Mouse (Mus musculus) retina, postnatal 1 day (tissue): ENCODE measurements around the gene Tmc5.

Experiments used
- DNase-seq: peaks from one replicate; pipeline ENCODE4 v3.0.0-alpha.2; 2012

Tmc5 gene

DNA sequence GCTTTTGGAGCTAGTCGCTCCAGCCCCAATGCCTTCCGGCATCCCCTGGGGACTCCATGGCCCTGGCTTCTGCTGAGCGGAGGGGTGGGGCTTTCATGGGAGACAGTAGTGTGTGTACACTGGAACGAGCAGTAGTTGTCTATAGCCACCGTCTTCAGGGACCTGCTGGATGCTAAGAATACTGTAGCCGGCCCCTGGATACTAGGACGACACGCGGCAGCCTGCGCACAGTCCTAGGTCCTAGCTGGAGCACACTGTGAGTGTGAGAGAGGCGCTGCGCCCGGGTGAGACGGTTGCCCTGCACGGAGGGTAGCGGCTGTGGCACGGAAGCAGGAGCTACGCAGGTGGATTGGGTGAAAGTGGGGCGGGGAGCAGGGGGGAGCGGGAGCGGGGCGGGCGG lies at the start of gene Tmc5:
Gene Tmc5 (plus strand): TSS at position 97 of the 400 bp plus-strand sequence.
- DNase-seq = peak; percentile 46

DNA sequence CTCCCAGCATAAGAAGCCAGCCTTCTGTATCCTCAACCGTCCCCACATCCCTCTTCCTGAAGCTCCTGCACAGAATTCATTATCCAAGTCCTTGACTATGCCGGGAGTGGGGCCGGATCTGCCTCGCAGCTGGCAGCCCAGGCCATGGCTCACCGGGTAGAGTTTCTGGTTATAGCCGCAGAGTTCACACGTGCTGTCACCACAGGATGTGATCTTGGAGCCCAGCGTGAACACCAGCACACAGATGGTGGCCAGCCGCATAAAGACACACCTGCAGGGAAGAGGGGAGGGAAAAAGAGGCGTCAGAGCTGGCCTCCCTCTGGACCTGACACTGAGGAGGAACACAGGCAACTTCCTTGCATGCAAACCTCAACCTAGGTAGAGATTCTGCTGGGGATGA lies 49.6 kb upstream of the Tmc5 start:
- DNase-seq = no peak

DNA sequence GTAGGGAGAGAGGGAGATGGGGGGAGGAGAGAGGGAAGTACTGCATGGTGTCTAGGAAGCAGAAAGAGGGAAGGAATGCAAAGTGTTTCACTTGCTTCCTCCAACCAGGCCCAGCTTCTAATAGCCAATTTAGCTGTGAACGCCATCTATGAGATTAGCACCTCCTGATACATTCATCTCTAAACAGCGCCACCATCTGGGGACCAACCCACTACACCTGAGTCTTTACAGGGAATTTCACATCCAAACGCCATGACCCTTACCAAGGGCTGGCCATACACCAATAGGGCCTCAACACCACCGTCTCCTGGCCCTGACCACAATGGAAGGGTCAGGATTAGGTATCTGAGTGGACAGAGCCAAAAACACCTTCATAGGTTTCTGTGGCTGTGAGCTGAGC lies 43.2 kb upstream of the Tmc5 start:
- DNase-seq = no peak

DNA sequence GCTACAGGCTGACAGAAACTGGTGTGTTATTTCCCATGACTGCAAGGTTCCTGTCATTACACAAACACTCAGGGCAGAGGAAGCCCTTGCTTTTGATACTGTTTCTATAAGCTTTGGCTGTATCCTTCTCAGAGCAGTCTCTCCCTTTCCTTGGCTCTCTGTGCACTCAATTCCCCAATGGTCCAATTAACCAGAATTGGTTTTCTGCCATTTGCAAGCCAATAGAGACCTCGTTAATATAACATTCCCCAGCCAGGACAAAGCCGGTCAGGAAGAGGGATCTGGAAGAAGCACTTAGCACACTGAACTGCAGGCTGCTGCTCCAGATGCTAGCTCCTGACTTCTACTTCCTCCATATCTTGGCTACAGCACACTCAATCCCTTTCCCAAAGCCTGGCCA lies 42.8 kb upstream of the Tmc5 start:
- DNase-seq = no peak

DNA sequence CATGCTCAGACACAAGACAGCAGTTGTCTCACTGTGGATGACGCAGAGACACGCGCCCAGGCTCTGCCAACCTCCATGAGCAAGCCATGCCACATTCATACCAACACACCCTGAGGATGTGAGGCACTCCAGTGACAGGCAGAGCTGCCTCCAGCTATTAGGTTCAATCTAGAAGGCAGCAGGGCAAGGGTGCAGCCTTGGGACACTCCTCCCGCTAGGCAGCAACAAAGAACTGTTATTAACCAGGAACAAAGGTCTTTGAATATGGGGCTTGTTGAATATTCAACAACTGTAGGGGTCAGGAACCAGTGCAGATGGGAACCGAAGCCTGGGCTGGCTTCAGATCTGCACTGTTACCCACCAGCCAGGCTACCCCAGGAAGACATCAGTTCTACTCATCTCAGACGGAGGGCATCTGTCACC lies 28.0 kb upstream of the Tmc5 start:
- DNase-seq = peak; percentile 26

DNA sequence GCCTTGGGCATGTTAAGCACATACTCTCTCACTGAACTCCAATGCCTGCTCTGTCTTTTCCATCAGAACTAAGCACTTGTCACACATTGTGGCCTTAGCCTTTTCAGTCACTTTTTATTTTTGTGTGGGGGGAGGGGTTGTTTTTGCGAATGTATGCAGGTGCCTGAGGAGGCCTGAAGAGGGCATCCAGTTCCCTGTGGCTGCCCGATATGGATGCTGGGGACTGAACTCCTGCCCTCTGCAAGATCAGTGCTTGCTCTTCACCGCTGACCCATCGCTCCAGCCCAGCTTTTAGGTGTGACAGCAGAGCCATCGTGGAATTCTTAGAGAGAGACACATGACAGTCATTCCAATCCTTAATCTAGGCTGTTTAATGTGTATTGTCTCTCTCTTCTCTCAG lies 25.7 kb upstream of the Tmc5 start:
- DNase-seq = no peak

DNA sequence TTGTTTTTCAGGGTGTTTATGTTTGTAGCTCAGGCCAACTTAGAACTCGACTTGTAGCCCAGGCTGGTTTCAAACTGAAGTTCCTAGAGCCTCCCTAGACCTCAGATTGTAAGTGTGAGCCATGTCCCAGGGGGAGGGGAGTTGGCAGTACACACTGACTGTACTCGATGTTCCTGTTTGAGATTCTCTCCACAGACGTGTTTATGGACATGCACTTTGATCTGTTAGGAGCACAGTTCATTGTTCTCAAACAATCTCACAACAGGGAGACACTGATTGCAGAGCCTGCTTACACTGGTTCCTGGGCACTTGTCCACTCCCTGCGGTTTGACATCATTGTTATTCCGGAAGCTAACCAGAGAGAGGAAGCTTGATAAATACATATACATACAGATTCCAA lies 25.1 kb upstream of the Tmc5 start:
- DNase-seq = no peak

DNA sequence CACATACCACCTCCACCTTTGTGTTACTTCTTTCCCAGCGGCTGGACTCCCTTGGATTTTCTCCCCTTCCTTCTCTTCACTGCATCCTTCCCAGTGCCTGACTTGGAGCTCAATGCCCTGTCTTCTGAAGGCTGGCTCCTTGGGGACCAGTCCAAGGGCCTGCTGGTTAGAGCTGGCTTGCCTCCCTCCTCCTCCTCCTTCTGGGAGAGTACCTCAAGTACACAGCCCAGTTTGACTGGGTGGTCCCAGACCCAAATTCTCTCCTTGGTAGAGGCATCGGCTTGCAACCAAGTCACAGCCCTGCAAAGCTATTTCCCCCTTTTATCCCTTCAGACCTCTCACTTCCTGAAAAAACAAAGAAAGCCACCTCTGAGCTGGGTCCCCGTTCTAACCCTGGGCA lies 18.8 kb upstream of the Tmc5 start:
- DNase-seq = no peak

DNA sequence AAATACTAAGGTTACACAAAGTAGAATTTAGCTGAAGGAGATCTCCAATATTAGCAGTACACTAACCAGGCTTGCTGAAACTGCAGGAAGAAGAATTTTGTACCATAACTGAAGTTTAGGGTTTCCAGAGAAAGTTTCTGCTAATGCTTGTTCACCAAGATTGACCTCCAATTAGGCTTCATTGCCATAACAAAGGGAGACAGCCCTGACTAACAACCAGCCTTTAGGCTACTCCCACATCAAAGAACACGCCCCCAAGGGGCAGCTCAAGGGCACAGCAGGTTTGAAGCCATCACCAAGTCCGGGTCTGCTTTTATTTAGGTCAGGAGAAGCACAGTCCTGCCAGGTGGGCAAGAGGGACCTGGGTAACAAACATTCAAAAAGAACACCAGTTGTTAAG lies 17.2 kb upstream of the Tmc5 start:
- no peak for DNase-seq

DNA sequence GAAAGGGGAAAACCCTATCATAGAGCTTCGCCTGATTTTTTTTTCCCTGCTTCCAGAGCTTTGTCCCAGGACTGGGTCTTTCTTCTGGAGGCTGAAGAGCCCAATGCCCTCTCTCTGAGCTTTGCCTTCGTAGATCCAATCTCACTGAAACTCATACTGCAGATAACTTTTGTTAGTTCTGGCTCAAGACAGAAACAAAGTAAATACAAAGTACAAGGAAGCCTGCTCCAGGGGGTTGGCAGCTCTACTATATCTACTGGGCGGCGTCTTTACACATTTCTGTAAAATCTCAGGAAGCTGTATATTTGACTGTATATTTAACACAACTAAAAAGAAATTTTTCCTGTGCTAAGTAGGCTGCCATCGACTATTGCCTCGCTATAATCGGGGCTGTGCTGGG lies 13.3 kb upstream of the Tmc5 start:
- no peak for DNase-seq

DNA sequence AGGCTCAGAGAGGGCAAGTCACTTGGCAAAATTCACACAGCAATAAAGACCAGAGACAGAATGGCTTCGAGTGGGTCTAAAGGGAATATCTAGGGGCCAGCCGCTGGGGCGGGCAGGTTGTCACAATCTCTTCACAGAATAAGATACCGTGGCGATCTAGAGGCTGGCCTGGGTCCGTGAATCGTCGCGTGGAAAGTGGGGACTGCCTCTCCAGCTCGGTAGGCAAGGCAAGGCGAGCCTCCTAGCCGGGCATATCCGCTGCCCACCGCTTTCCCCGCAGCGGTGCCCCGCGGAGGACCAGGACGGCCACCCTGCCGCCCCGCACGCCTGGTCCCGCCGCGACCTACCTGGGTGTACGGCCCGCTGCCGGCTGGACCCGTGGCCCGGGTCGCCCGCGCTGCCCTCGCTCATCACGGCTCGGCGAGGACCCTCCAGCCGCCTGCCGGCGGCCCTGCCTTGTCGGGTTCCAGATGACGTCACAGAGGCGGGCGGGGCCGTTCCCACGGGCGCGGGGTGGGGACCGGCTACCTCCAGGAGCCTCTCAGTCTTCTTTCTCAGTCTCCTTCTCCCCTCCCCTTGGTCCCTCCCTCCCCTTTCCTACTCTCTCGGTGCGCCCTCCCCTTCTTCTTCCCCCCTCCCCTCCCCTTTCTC lies 12.7 kb upstream of the Tmc5 start, which contains the start of gene Tmc7:
Gene Tmc7 (minus strand): TSS at position 480 of the 651 bp plus-strand sequence.
- peak; percentile 83 for DNase-seq

DNA sequence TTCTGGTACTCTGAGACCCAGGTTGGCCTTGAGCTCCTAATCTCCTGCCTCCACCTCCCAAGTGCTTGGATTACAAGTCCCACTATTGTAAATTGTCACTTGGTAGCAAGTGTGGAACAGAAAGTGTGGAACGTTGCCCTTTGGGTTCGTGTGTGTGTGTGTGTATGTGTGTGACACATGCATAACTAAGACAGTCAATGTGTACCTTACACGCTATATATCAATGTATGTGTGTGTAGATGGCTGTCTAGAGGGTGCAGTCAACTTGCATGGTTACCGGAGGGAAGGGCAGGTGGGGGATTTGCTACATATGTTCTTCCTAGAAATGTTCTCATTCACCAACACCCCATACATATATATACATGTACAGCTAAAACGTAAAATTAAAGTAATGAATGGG lies 12.2 kb upstream of the Tmc5 start:
- no peak for DNase-seq

DNA sequence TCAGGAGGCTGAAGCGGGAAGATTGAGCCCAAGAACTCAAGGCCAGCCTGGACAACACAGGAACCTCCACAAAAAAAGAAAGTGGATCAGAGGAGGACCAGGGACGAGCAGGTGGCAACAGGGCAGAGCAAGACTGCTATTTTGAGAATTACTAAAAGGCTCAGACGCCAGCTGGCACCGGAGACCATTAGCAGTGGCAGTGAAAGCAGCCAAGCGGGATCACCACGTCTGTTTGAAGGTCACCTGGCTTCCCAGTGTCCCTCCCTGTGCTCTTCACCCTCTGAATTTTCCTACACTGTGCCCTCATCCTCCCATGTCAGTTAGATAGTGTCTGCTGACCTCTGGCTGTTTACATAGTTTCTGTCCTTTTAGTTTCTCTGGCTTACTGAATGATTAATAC lies 11.2 kb upstream of the Tmc5 start:
- no peak for DNase-seq

DNA sequence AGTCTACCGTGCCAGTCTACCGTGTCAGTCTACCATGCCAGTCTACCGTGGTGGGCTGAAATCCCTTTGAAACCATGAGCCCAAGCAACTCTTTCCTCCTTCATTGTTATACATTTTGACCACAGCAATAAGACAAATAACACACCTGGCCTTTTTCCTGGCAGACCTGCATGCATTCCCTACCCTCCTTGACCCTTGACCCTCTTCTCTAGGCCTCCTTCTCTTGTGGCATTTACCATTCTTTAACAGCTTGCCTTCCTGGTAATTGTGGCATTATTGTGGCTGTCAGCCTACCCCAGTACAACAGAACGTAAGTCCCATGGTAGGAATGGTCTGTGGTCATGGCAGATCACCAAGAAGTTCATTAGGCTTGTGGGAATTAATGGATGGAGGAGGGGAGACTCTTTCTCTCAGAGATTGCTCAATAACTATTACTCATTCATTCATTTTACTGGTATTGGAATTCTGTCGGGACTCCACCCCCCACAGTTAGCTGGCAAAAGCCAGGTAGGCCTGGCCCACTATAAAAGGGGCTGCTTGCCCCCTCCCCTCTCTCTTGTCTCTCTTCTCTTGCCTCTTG lies 6.3 kb upstream of the Tmc5 start:
- no peak for DNase-seq

DNA sequence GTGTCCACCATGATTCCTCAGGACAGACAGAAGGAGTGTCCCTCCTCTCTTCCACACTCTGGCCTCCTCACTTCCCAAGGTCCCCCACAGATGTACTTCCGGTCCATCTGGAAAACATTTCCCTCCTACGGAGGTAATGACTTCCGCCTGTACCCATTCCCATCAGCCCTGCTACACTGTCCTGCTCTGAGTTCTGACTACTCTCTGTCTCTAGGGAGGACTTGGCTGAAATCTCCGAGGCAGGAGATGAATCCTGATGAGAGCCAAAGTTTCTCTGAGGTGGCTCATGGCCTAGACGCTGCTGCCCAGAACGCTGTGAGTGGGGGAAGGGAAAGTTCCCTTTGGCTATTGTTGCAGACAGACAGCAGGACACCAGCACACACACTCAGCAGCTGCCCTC lies 5.0 kb upstream of the Tmc5 start:
- DNase-seq = no peak

DNA sequence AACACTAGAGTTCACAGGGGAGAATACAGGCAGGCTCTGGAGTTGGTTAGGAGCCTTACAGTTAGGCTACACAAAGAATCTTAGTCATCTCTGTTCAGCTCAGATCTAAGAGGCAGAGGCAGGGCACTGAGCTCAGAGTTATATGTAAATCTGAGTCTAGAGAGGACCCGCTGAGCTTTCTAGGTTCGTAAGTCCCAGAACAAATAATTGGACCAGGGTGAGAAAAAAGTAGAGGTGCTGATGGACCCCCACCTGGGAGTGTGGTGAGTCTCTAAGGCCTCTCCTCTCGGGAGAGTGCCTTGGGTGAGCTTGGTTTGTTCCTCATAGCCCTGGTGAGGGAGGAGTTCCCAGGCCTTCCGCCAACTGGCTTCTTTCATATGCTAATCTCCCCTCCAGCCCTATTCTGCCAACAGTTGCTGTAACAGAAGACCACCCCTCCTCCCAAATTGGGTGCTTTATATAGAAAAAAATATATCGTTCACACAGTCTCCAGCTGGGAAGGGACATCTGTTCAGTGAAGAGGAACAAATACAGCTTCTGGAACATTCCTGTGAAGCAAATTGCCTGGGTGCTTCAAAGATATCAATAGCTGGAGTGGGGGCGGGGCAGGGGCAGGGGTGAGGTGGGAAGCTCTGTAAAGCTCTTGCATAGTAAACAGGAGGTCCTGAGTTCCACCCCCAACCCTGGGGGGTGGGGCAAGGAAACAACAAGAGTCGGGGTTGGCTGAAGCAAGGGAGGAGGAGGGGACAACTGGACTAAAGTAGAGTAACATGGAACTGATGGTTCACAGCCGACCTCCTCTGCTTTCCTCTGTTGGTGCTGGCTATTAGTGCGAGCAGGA lies 3.3 kb upstream of the Tmc5 start:
- DNase-seq = peak; percentile 95

DNA sequence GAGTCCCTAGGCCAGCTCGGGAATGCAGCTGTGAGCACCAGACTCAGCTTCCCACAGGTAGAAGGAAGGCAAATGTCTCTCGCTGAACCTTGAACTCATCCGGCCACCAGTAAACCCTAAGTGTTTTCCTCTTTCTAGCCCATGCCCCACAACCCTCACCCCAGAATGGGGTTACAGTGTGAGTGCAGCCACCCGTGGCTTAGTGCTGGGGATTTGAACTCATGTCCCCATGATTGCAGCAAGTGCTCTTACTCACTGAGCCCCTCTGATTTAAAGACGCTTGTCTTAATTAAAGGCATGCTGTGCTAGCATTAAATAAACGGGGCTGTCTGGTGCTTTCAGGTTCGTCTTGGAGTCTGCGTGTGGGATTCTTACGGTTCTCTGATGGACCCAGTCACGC lies 2.5 kb upstream of the Tmc5 start:
- peak; percentile 19 for DNase-seq

DNA sequence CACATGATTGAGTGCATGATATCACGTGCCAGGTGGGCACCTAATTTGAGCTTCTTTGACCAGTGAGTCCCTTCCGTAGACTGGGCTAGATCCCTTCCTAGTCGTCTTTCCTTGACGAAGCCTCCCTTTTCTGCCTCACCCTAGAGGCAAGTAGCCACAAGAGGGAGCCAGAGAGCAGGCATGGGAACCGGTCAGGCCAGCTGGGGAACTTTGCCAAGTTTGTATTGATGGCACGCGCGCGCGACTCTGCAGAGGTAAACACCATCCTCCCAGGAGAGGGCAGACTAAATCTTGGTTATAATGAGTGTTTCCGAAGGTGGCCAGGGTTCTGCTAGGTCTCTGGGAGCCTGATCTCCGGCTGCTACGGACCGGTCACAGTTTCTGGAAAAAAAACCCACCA lies 1.9 kb upstream of the Tmc5 start:
- DNase-seq = peak; percentile 94

DNA sequence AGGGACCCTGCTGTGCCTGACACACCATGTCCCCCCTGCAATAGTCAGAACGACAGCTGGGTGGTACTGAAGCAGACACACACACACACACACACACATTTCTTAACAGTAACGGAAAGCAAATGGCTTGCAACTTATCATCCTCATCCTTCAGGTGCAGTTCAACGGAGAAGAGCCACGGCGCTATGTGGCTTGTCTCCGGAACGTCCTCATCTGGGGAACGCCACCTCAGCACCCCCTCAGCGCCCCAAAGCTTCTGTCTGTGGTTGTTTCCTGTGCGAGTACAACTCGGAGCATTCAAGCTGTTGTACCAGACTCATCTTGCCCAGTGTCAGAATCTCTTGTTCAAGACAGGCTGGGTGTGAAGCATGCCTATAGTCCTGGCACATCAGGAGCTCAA lies 826 bp upstream of the Tmc5 start:
- no peak for DNase-seq

DNA sequence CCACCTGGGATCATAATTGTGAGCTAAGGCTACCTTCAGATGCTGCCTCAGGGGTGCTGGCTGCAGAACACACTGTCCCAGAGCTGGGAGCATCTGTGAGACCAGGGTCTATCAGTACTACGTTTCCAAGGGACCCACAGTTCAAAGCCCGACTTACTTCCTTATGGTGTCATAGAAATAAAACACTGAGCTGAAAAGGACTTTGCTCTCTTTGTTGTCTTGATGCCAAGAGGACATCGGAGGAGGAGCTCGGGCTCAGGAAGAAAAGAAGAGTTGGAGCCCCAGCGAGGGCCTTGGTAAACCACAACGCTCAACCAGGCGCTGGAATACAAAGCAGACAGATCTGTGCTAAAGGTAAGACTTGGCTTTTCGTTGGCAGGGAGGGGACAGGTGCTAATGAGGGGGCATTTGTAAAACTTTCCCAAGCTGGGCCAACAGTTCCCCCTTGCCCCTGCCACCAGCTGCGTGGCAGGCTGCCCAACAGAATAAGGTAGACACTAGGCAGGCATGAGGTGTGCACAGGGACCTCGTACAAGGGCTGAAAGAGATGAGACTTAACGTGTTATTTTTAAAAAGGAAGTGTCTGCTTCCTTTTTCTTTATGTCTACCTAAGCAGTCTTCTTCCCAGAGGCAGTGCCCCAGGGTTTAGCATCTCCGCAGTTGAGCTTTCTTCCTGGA lies 3.0 kb downstream of the Tmc5 start:
- no peak for DNase-seq

DNA sequence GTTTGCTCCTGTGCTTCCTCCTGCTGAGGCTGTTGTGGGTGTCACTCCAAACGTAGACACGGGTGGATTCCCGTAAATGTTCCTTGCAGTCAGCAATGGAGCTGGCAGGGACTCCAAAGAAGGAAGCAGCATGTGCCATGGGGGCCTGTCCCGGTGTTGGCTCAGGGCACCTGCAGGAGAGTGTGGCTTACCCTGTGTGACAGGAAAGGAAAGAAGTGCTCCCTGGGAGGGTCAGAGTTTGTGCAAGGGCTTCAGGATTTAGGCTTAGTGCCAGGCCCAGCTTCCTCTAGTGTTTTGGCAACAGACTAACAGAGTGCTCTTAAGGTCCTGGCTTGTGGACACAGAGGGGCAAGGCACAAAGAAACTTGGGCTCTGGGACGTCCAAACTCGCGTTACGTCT lies 7.7 kb downstream of the Tmc5 start:
- no peak for DNase-seq

DNA sequence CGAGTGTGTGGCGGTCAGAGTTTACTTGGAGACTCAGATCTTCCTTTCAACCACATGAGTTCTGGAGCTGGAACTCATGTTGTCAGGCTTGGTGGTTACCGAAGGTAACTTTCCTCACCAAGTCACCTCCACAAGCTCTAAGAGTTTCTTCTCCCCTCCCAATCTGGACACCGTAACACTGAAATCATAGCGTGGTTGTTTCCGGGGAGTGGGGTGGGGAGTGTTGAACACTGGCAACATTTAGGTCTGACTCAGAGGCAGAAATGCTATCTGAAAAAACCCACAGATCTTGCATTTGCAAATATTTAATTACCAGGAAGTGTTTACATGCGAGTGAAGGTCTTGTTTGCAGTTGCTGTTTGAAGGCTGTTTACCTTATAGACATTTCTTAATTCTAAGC lies 12.7 kb downstream of the Tmc5 start:
- DNase-seq = no peak

DNA sequence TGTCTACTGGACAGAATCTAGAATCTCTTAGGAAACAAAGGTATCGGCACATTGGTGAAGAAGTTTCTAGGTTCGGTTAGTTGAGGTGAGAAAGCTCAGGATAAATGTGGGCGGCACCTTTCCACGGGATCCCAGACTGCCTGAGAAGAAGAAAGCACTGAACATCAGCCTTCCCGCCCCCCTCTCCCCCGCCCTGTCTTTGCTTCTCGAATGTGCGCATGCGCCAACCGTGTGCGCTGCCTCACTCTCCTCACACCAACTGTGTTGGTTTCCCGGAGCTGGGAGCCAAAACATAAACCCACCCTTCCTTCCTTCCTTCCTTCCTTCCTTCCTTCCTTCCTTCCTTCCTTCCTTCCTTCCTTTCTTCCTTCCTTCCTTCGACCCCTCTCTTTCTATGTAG lies 13.6 kb downstream of the Tmc5 start:
- DNase-seq = no peak
